Mouse (Mus musculus) heart, embryonic 14.5 days (tissue): Measurements from ENCODE around the gene Mybpc3. TPM values are rescaled to one million over a fixed set of nuclear protein-coding genes. Genes with fewer than 3 reads are reported as not detected.

ENCODE experiments used
- ATAC-seq: fragments of 200-750 bp; cut with Nextera tagmentation; 2 replicates; pipeline ENCODE4 v1.8.0; 2017; ENCODE audit warnings: low read depth, moderate TSS enrichment; ENCODE audit not compliant: insufficient number of reproducible peaks, insufficient read depth, low FRiP score
- H3K27ac ChIP-seq, 2 experiments: fragments of 200-500 bp in 1 of 2; fragments of 300-500 bp in 1 of 2; sonication (generic) in 1 of 2; replicated peaks in 1 of 2; 2 replicates each; pipeline ENCODE4 v1.5.1; 2012 to 2014; ENCODE audit warnings: low read depth in 2 of 2, low read length in 2 of 2, control low read depth in 1 of 2, mild to moderate bottlenecking in 1 of 2, mixed read lengths in 1 of 2; ENCODE audit not compliant: control insufficient read depth in 1 of 2, insufficient read depth in 1 of 2
- H3K27me3 ChIP-seq: fragments of 300-500 bp; sonication (generic); 2 replicates; pipeline ENCODE4 v1.6.1; 2014; ENCODE audit warnings: mild to moderate bottlenecking, low read length, control low read depth; ENCODE audit not compliant: control insufficient read depth, insufficient read depth
- H3K36me3 ChIP-seq: fragments of 300-500 bp; sonication (generic); 2 replicates; pipeline ENCODE4 v1.6.1; 2014; ENCODE audit warnings: mild to moderate bottlenecking, control low read depth, low read length, mixed read lengths; ENCODE audit not compliant: control insufficient read depth, insufficient read depth
- H3K4me1 ChIP-seq, 2 experiments: fragments of 200-500 bp in 1 of 2; fragments of 300-500 bp in 1 of 2; sonication (generic) in 1 of 2; 2 replicates each; pipeline ENCODE4 v1.6.1; 2012 to 2014; ENCODE audit warnings: low read length in 2 of 2, control low read depth in 1 of 2, mixed read lengths in 1 of 2; ENCODE audit not compliant: control insufficient read depth in 2 of 2, insufficient read depth in 2 of 2
- H3K4me2 ChIP-seq: fragments of 300-500 bp; sonication (generic); 2 replicates; pipeline ENCODE4 v1.6.1; 2014; ENCODE audit warnings: mild to moderate bottlenecking, low read length
- H3K4me3 ChIP-seq, 2 experiments: fragments of 200-500 bp in 1 of 2; fragments of 300-500 bp in 1 of 2; sonication (generic) in 1 of 2; 2 replicates each; pipeline ENCODE4 v1.5.1; 2012 to 2014; ENCODE audit warnings: low read length in 2 of 2, mild to moderate bottlenecking in 2 of 2, control low read depth in 1 of 2, low read depth in 1 of 2, moderate library complexity in 1 of 2; ENCODE audit not compliant: control insufficient read depth in 1 of 2, insufficient read depth in 1 of 2
- H3K9ac ChIP-seq: fragments of 300-500 bp; sonication (generic); 2 replicates; pipeline ENCODE4 v1.6.1; 2014; ENCODE audit warnings: mild to moderate bottlenecking, low read length
- H3K9me3 ChIP-seq: fragments of 300-500 bp; sonication (generic); 2 replicates; pipeline ENCODE4 v1.6.1; 2016; ENCODE audit warnings: low read length, control low read depth; ENCODE audit not compliant: control insufficient read depth
- WGBS: fragments of 180-500 bp; shearing (Covaris S2); extraction: QIAGEN DNeasy Blood & Tissue Kit; methylation state at CpG from one replicate; pipeline ENCODE4 v1.1.7; 2014; 5-methylcytosine and 5-hydroxymethylcytosine counted together
- polyA plus RNA-seq: library from polyadenylated mRNA; unstranded; fragments of >200 nt; fragmentation: Nextera tagmentation; extraction: Ambion mirVana; gene quantifications from 2 replicates; pipeline ENCODE4 v1.2.1, GENCODE M21; 2014

Gene Mybpc3
- polyA plus RNA-seq, 1 experiment from 2014 or later = 789 TPM

GRCm38 (mm10) chr2:91169587-91170322 is 51.8 kb downstream of the Mybpc3 start:
- no peak overlapping the region for H3K27ac ChIP-seq
- no peak overlapping the region for H3K4me3 ChIP-seq
- no peak overlapping the region for H3K9ac ChIP-seq
- WGBS = 68% methylated on average over 25 of the region's 25 CpGs
- no peaks in the 10 kb centered on the region for H3K27me3 ChIP-seq
- peaks cover 3 to 4% of the 10 kb centered on the region in 2 experiments; a peak in 2 of 4 replicates for H3K4me1 ChIP-seq
- no peak for ATAC-seq
- H3K9me3 ChIP-seq = no peaks in the 10 kb centered on the region
- peaks cover 22% of the 10 kb centered on the region for H3K36me3 ChIP-seq
- H3K4me2 ChIP-seq = no peak overlapping the region

- no peaks in the 10 kb centered on the region for H3K9me3 ChIP-seq
- no peaks in the 10 kb centered on the region for H3K4me1 ChIP-seq
- no peak overlapping the region for H3K4me2 ChIP-seq
- 52% methylated on average over 4 of the region's 4 CpGs for WGBS
- no peak overlapping the region for H3K9ac ChIP-seq
- H3K27me3 ChIP-seq = no peaks in the 10 kb centered on the region
- ATAC-seq = no peak
- H3K36me3 ChIP-seq = peaks cover 8% of the 10 kb centered on the region; the same call in 1 of the 2 replicates
- H3K27ac ChIP-seq = no peak overlapping the region
- H3K4me3 ChIP-seq = no peak overlapping the region
These were observed 57.5 kb downstream of the Mybpc3 start for GRCm38 (mm10) chr2:91175490-91175889.

GRCm38 (mm10) chr2:91176234-91176633 is 58.3 kb downstream of the Mybpc3 start:
- ATAC-seq = no peak
- Histone ChIP-seq H3K4me1 (peaks cover 0 to 5% of the 10 kb centered on the region in 2 experiments; a peak in 2 of 4 replicates), H3K4me2 (no peak overlapping the region), H3K9ac (no peak overlapping the region), H3K36me3 (peaks cover 8% of the 10 kb centered on the region; the same call in 1 of the 2 replicates), H3K27ac (no peak overlapping the region), H3K27me3 (no peaks in the 10 kb centered on the region), H3K9me3 (no peaks in the 10 kb centered on the region), H3K4me3 (no peak overlapping the region)
- 45% methylated on average over 6 of the region's 6 CpGs for WGBS

- 31% methylated on average over 4 of the region's 4 CpGs for WGBS
- Histone ChIP-seq H3K36me3 (0 out of 2 replicates have a peak, but pooled peaks cover 4% of the 10 kb centered on the region), H3K4me1 (peaks cover 3 to 14% of the 10 kb centered on the region in 2 experiments; a peak in 3 of 4 replicates), H3K9ac (no peak overlapping the region), H3K27me3 (no peaks in the 10 kb centered on the region), H3K9me3 (no peaks in the 10 kb centered on the region), H3K4me2 (no peak overlapping the region), H3K4me3 (no peak overlapping the region), H3K27ac (no peak overlapping the region)
- ATAC-seq = no peak
These were observed 61.9 kb downstream of the Mybpc3 start for GRCm38 (mm10) chr2:91179825-91180224.

DNA sequence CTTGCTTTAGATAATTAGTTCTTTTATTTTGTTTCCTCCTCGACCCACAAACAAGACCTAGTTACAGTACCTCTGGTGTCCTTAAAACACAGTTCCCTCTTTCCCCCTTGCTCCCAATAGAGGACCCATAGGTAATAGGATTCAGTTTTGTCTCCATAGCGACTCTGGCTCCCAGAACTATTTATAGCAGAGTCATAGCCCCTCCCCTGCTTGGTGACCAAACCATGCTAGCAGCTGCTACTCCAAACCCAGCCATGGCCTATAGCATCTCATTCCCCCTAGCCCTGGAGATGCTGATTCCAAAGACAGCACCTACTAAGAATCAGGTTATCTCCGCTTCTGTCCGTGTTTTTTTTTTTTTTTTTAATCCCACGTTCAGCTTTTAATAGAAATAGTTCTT is 62.8 kb downstream of the Mybpc3 start:
- Histone ChIP-seq H3K4me3 (no peak overlapping the region), H3K27me3 (no peaks in the 10 kb centered on the region), H3K9me3 (no peaks in the 10 kb centered on the region), H3K4me2 (no peak overlapping the region), H3K36me3 (0 out of 2 replicates have a peak, but pooled peaks cover 4% of the 10 kb centered on the region), H3K4me1 (peaks cover 3 to 14% of the 10 kb centered on the region in 2 experiments; a peak in 3 of 4 replicates), H3K27ac (no peak overlapping the region), H3K9ac (no peak overlapping the region)
- WGBS = 55% methylated on average over 5 of the region's 5 CpGs
- no peak for ATAC-seq

DNA sequence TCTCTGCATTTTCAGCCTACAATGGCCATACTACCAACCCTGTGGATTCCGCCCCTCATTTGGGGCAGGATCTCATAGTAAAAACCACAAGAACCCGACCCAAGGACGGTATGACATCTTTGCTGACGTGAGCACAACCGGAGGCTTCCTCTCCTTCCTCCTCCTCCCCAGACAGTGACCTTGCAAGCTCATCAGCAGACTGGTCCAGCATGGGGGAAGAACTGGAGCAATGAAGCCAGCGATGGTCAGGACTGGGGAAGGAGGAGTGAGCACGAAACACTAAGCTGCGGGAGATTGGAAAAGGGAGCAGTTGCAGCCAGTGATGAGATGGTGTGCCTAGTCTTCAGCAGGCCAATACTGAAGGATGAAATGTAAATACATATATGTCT is 64.1 kb downstream of the Mybpc3 start:
- H3K27me3 ChIP-seq = no peaks in the 10 kb centered on the region
- H3K4me1 ChIP-seq = peaks cover 3 to 14% of the 10 kb centered on the region in 2 experiments; a peak in 3 of 4 replicates
- H3K9ac ChIP-seq = peak overlapping the region; percentile 72
- no peak overlapping the region for H3K27ac ChIP-seq
- no peak for ATAC-seq
- H3K36me3 ChIP-seq = 0 out of 2 replicates have a peak, but pooled peaks cover 4% of the 10 kb centered on the region
- H3K9me3 ChIP-seq = no peaks in the 10 kb centered on the region
- peak overlapping the region; percentile 95 for H3K4me2 ChIP-seq
- 16% methylated on average over 8 of the region's 8 CpGs for WGBS
- H3K4me3 ChIP-seq = peak overlapping the region; percentile 68 to 90

GRCm38 (mm10) chr2:91182405-91183147 is 64.6 kb downstream of the Mybpc3 start:
- H3K4me1 ChIP-seq = peaks cover 3 to 14% of the 10 kb centered on the region in 2 experiments; a peak in 3 of 4 replicates
- under 1% methylated on average over 72 of the region's 81 CpGs for WGBS
- peak; percentile 85 for ATAC-seq

More at GRCm38 (mm10) chr2:91182405-91183147, 64.6 kb downstream of the Mybpc3 start:
- Histone ChIP-seq H3K4me2 (peak overlapping the region; percentile 95), H3K9me3 (no peaks in the 10 kb centered on the region), H3K9ac (peak overlapping the region; percentile 72), H3K4me3 (peak overlapping the region; percentile 68 to 90), H3K27me3 (no peaks in the 10 kb centered on the region), H3K27ac (peak overlapping the region in 1 of 2 experiments; percentile 62; a peak in 2 of 4 replicates), H3K36me3 (0 out of 2 replicates have a peak, but pooled peaks cover 4% of the 10 kb centered on the region)
